Mouse (Mus musculus) limb, embryonic 13.5 days (tissue): ENCODE data around the gene Ankdd1a. TPM values are rescaled to one million over a fixed set of nuclear protein-coding genes. Genes with fewer than 3 reads are reported as not detected.

Experiments
- ATAC-seq: fragments of 200-750 bp; cut with Nextera tagmentation; 2 replicates; pipeline ENCODE4 v1.8.0; 2017; ENCODE audit warnings: low read depth, moderate number of reproducible peaks, moderate TSS enrichment; ENCODE audit not compliant: low FRiP score
- H3K27ac ChIP-seq: fragments of 300-500 bp; sonication (generic); 2 replicates; pipeline ENCODE4 v1.5.1; 2015; ENCODE audit warnings: inconsistent platforms, mild to moderate bottlenecking, moderate library complexity
- H3K27me3 ChIP-seq: fragments of 300-500 bp; sonication (generic); 2 replicates; pipeline ENCODE4 v1.6.1; 2015; ENCODE audit warnings: mild to moderate bottlenecking, inconsistent platforms
- H3K36me3 ChIP-seq: fragments of 300-500 bp; sonication (generic); 2 replicates; pipeline ENCODE4 v1.6.1; 2015; ENCODE audit warnings: inconsistent platforms, mild to moderate bottlenecking, moderate library complexity
- H3K4me1 ChIP-seq: fragments of 300-500 bp; sonication (generic); 2 replicates; pipeline ENCODE4 v1.6.1; 2015; ENCODE audit warnings: inconsistent platforms
- H3K4me2 ChIP-seq: fragments of 300-500 bp; sonication (generic); replicated peaks from 2 replicates; pipeline ENCODE4 v1.6.1; 2015; ENCODE audit warnings: inconsistent platforms, mild to moderate bottlenecking, moderate library complexity
- H3K4me3 ChIP-seq: fragments of 300-500 bp; sonication (generic); 2 replicates; pipeline ENCODE4 v1.5.1; 2015; ENCODE audit warnings: moderate library complexity, mild to moderate bottlenecking, inconsistent platforms
- H3K9ac ChIP-seq: fragments of 300-500 bp; sonication (generic); 2 replicates; pipeline ENCODE4 v1.6.1; 2015; ENCODE audit warnings: mild to moderate bottlenecking, inconsistent platforms
- H3K9me3 ChIP-seq: fragments of 300-500 bp; sonication (generic); 2 replicates; pipeline ENCODE4 v1.6.1; 2016; ENCODE audit warnings: inconsistent platforms
- WGBS: fragments of 180-500 bp; shearing (Covaris S2); methylation state at CpG from one replicate; pipeline ENCODE4 v1.1.7; 2015; 5-methylcytosine and 5-hydroxymethylcytosine counted together
- polyA plus RNA-seq: library from polyadenylated mRNA; unstranded; fragments of >200 nt; fragmentation: Nextera tagmentation; extraction: Ambion mirVana; gene quantifications from 2 replicates; pipeline ENCODE4 v1.2.1, GENCODE M21; 2015

The Ankdd1a gene
- polyA plus RNA-seq, 1 experiment from 2014 or later, result not detected

DNA sequence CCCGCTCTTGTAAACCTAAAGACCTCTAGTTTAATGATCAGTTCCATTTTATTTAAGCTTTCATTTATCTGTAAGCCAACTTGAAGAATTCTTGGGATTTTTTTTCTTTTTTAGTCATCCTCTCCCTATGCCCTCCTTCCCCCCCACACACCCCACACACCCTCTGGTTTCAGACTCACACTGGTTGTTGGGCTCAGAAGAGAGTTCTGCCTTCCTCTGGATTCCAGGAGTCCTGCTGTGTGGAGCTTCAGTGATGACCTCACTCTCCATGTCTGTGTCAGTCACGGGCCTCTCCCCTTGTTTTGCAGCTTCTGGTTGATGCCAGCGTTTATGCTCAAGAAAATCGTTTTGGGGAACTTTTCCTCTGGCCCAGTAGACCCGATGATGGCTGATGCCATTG is 39.9 kb downstream of the Ankdd1a start:
- Histone ChIP-seq H3K9me3 (no peaks in the 10 kb centered on the region), H3K36me3 (peaks cover 91% of the 10 kb centered on the region), H3K9ac (no peak overlapping the region), H3K4me3 (no peak overlapping the region), H3K27me3 (no peaks in the 10 kb centered on the region), H3K4me2 (no peak overlapping the region), H3K27ac (no peak overlapping the region), H3K4me1 (no peaks in the 10 kb centered on the region)
- WGBS, result 81% methylated on average over 5 of the region's 5 CpGs
- ATAC-seq, result no peak

DNA sequence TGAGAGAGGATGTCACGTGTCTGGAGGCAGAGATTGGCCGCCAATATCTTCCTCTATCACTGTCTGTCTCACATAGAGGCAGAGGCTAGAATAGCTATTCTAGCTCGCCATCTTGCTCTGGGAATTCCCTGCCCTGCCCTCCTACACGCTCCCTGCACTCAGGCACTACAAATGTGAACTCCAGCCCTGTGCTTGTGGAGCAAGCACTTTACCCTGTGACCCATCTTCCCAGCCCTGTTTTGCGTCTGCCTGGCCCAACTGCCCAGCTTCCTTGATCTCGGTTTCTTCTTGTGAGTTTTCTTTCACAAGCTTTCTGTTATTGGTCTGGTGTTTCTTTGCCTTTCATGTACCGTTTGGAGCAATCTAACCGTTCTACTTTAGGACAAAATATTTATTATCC is 40.8 kb downstream of the Ankdd1a start:
- ATAC-seq, result no peak
- no peak overlapping the region for H3K27ac ChIP-seq
- WGBS, result 85% methylated on average over 8 of the region's 8 CpGs
- H3K4me3 ChIP-seq, result no peak overlapping the region
- peaks cover 91% of the 10 kb centered on the region for H3K36me3 ChIP-seq
- no peaks in the 10 kb centered on the region for H3K27me3 ChIP-seq
- H3K9ac ChIP-seq, result no peak overlapping the region
- no peak overlapping the region for H3K4me2 ChIP-seq
- H3K4me1 ChIP-seq, result no peaks in the 10 kb centered on the region
- no peaks in the 10 kb centered on the region for H3K9me3 ChIP-seq

- Histone ChIP-seq H3K27ac (no peak overlapping the region), H3K36me3 (peaks cover 69% of the 10 kb centered on the region), H3K4me2 (no peak overlapping the region), H3K4me3 (no peak overlapping the region), H3K27me3 (no peaks in the 10 kb centered on the region), H3K9ac (no peak overlapping the region), H3K9me3 (no peaks in the 10 kb centered on the region), H3K4me1 (peaks cover 17% of the 10 kb centered on the region; the same call in 1 of the 2 replicates)
- 83% methylated on average over 4 of the region's 4 CpGs for WGBS
- no peak for ATAC-seq
Measured at GRCm38 (mm10) chr9:65472769-65473168, 47.2 kb downstream of the Ankdd1a start.

GRCm38 (mm10) chr9:65467686-65468085 is 52.3 kb downstream of the Ankdd1a start:
- peaks cover 17% of the 10 kb centered on the region for H3K4me1 ChIP-seq
- no peaks in the 10 kb centered on the region for H3K27me3 ChIP-seq
- H3K4me2 ChIP-seq, result no peak overlapping the region
- H3K27ac ChIP-seq, result no peak overlapping the region
- H3K9ac ChIP-seq, result no peak overlapping the region
- peaks cover 52% of the 10 kb centered on the region for H3K36me3 ChIP-seq
- ATAC-seq, result no peak
- 58% methylated on average over 11 of the region's 11 CpGs for WGBS
- no peak overlapping the region for H3K4me3 ChIP-seq
- no peaks in the 10 kb centered on the region for H3K9me3 ChIP-seq

- 93% methylated on average over 2 of the region's 2 CpGs for WGBS
- Histone ChIP-seq H3K4me3 (no peak overlapping the region), H3K9ac (no peak overlapping the region), H3K27ac (no peak overlapping the region), H3K9me3 (no peaks in the 10 kb centered on the region), H3K27me3 (no peaks in the 10 kb centered on the region), H3K4me1 (peaks cover 19% of the 10 kb centered on the region), H3K4me2 (no peak overlapping the region), H3K36me3 (peaks cover 38% of the 10 kb centered on the region)
- no peak for ATAC-seq
Measured at GRCm38 (mm10) chr9:65465241-65465640, 54.8 kb downstream of the Ankdd1a start.

- no peak for ATAC-seq
- no peaks in the 10 kb centered on the region for H3K9me3 ChIP-seq
- H3K9ac ChIP-seq, result no peak overlapping the region
- no peaks in the 10 kb centered on the region for H3K27me3 ChIP-seq
- WGBS, result 89% methylated on average over 6 of the region's 6 CpGs
- no peak overlapping the region for H3K4me2 ChIP-seq
- peaks cover 27% of the 10 kb centered on the region for H3K36me3 ChIP-seq
- no peak overlapping the region for H3K27ac ChIP-seq
- no peak overlapping the region for H3K4me3 ChIP-seq
- H3K4me1 ChIP-seq, result peaks cover 21% of the 10 kb centered on the region
Measured at GRCm38 (mm10) chr9:65464161-65464560, 55.8 kb downstream of the Ankdd1a start.

DNA sequence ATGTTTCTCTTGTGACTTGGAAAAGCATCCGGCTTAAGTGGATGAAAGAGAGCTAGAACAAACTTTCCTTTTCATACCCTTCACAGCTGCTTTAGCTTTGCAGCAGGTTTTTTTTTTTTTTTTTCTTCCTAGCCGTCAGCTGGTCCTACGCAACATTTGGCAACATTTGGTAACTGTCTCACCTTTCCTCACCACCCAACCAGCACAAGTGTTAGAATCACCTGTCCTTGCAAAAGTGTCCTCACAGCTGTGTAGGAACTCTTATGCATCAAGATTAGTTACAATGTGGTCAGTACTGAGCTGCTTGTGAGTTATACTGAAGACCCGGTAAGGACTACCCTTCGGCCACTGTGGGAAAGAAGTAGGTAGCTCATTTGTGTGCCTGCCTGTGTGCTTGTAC is 57.4 kb downstream of the Ankdd1a start:
- no peak for ATAC-seq
- Histone ChIP-seq H3K9ac (no peak overlapping the region), H3K4me2 (0 out of 2 replicates have a peak overlapping the region, but pooled peaks have one; percentile 12), H3K36me3 (peaks cover 21% of the 10 kb centered on the region), H3K27me3 (no peaks in the 10 kb centered on the region), H3K4me1 (peaks cover 21% of the 10 kb centered on the region), H3K4me3 (no peak overlapping the region), H3K27ac (no peak overlapping the region), H3K9me3 (no peaks in the 10 kb centered on the region)
- 73% methylated on average over 5 of the region's 5 CpGs for WGBS

DNA sequence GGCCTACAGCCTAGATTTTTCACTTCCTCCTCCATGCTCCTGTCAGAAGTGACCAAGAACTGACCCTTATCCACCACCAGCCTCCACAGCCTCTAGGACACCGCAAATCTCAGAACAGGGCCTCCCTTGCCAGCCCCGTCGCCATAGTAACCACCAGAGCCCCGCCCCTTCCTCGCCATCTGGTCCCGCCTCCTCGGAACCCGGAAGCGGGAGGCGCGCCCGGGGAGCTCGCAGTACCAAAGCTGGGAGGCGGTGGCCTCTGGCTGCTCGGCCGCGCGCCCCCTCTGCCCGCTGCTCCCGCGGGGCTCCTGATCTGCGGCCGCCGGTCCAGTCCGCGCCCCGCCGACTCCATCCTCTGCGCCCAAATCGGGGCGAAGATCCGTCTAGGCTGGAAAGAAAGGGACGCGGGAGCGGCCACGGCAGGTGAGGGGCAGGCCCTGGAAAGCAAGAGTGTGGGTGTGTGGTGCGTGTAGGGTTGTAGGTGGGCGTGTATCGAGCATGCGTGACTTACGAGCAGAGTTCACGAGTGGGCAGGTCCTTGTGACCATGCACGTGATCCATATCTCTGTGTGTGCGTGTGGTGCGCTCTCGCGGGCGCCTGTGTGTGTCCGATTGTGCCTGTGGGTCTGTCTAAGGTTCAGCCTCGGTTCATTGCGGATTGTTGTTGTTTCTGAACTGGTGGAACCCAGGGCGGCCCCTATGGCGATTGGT is 59.1 kb downstream of the Ankdd1a start, which contains the start of gene Spg21:
Spg21 (plus strand) TSS at position 216 of the 711 bp plus-strand sequence.
- H3K4me3 ChIP-seq, result peak within 1 kb of the TSS; percentile 80
- peaks cover 7% of the 10 kb centered on the region for H3K36me3 ChIP-seq
- peaks cover 21% of the 10 kb centered on the region for H3K4me1 ChIP-seq
- WGBS, result under 1% methylated on average over 53 of the region's 53 CpGs
- H3K9me3 ChIP-seq, result no peaks in the 10 kb centered on the region
- peak within 1 kb of the TSS; percentile 80 for H3K27ac ChIP-seq
- no peaks in the 10 kb centered on the region for H3K27me3 ChIP-seq
- peak; percentile 94 for ATAC-seq
- H3K4me2 ChIP-seq, result peak within 1 kb of the TSS; percentile 75
- H3K9ac ChIP-seq, result peak within 1 kb of the TSS; percentile 83

- Histone ChIP-seq H3K4me1 (peaks cover 21% of the 10 kb centered on the region), H3K27me3 (no peaks in the 10 kb centered on the region), H3K36me3 (peaks cover under 1% of the 10 kb centered on the region), H3K27ac (peak overlapping the region; percentile 80; the same call in 1 of the 2 replicates), H3K4me2 (peak overlapping the region; percentile 75), H3K9me3 (no peaks in the 10 kb centered on the region), H3K4me3 (peak overlapping the region; percentile 80), H3K9ac (no peak overlapping the region)
- peak; percentile 9; the same call in 1 of the 2 replicates for ATAC-seq
- WGBS, result 54% methylated on average over 3 of the region's 3 CpGs
Measured at GRCm38 (mm10) chr9:65460198-65460597, 59.8 kb downstream of the Ankdd1a start.

DNA sequence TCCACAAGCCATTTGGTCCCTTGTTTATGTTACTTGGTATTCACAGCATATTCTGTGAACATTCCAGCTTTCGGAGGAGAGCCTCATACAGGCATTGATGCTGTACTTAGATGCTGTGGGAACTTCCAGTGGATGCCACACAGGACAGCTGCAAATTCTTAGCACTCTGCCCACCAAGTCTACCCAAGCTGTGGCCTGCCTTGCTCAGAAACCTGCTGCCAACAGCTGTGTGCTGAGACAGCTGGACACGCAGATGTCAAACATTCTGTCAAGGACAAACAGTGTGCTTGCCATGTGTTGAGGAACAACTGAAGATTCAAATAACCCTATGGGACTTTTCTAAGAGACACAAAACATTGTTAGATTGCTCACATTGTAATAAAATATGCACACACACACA is 61.0 kb downstream of the Ankdd1a start:
- ATAC-seq, result no peak
- Histone ChIP-seq H3K27me3 (no peaks in the 10 kb centered on the region), H3K27ac (no peak overlapping the region), H3K9me3 (no peaks in the 10 kb centered on the region), H3K9ac (no peak overlapping the region), H3K4me2 (no peak overlapping the region), H3K4me1 (peaks cover 21% of the 10 kb centered on the region), H3K4me3 (no peak overlapping the region), H3K36me3 (no peaks in the 10 kb centered on the region)
- 83% methylated on average over 2 of the region's 2 CpGs for WGBS

GRCm38 (mm10) chr9:65447951-65448350 is 72.0 kb downstream of the Ankdd1a start:
- peaks cover 82% of the 10 kb centered on the region for H3K36me3 ChIP-seq

GRCm38 (mm10) chr9:65444692-65445091 is 75.3 kb downstream of the Ankdd1a start:
- no peaks in the 10 kb centered on the region for H3K27me3 ChIP-seq
- ATAC-seq, result no peak
- no peak overlapping the region for H3K4me2 ChIP-seq
- peaks cover 76% of the 10 kb centered on the region for H3K36me3 ChIP-seq
- H3K27ac ChIP-seq, result no peak overlapping the region
- no peak overlapping the region for H3K4me3 ChIP-seq
- H3K9ac ChIP-seq, result no peak overlapping the region
- no peaks in the 10 kb centered on the region for H3K4me1 ChIP-seq
- 93% methylated on average over 4 of the region's 4 CpGs for WGBS
- H3K9me3 ChIP-seq, result no peaks in the 10 kb centered on the region

More at GRCm38 (mm10) chr9:65447951-65448350, 72.0 kb downstream of the Ankdd1a start:
- no peak overlapping the region for H3K4me2 ChIP-seq
- no peak overlapping the region for H3K9ac ChIP-seq
- ATAC-seq, result no peak
- 91% methylated on average over 6 of the region's 6 CpGs for WGBS
- H3K27ac ChIP-seq, result no peak overlapping the region
- H3K4me3 ChIP-seq, result no peak overlapping the region
- no peaks in the 10 kb centered on the region for H3K4me1 ChIP-seq
- H3K9me3 ChIP-seq, result no peaks in the 10 kb centered on the region
- H3K27me3 ChIP-seq, result no peaks in the 10 kb centered on the region
